Mouse (Mus musculus) cerebellum, adult 2 months (tissue): Measurements from ENCODE around the gene Slc13a3. TPM values are rescaled to one million over a fixed set of nuclear protein-coding genes. Genes with fewer than 3 reads are reported as not detected.
"Not testable (repeated sequence)": the region's sequence is repeated elsewhere in the genome, so short reads cannot be mapped to it uniquely, and the experiment has no call there.

Source experiments
- DNase-seq, 2 experiments: peaks; one replicate each; pipeline ENCODE4 v3.0.0; 2021
- H3K27ac ChIP-seq: fragments of 200-500 bp; 2 replicates; pipeline ENCODE4 v1.5.1; 2012; ENCODE audit warnings: low read length, control low read depth, inconsistent platforms; ENCODE audit not compliant: insufficient read depth
- H3K27me3 ChIP-seq: fragments of 200-500 bp; 2 replicates; pipeline ENCODE4 v1.6.1; 2012; ENCODE audit warnings: inconsistent platforms, mild to moderate bottlenecking, low read length, moderate library complexity; ENCODE audit not compliant: control insufficient read depth, insufficient read depth
- H3K4me1 ChIP-seq: fragments of 200-500 bp; 2 replicates; pipeline ENCODE4 v1.6.1; 2011; ENCODE audit warnings: low read length; ENCODE audit not compliant: control insufficient read depth, insufficient read depth
- H3K4me3 ChIP-seq: fragments of 200-500 bp; replicated peaks from 2 replicates; pipeline ENCODE3; 2011; ENCODE audit warnings: mild to moderate bottlenecking, low read depth, low read length, control low read depth; ENCODE audit not compliant: insufficient read depth
- CTCF ChIP-seq: fragments of 200-500 bp; IDR thresholded peaks from 2 replicates; pipeline ENCODE4 v1.5.1; 2011; ENCODE audit warnings: low read depth, mild to moderate bottlenecking, control low read depth, low read length, moderate library complexity, borderline replicate concordance; ENCODE audit not compliant: insufficient read depth
- POLR2A ChIP-seq: fragments of 200-500 bp; IDR thresholded peaks from 2 replicates; pipeline ENCODE4 v1.6.1; 2011; ENCODE audit warnings: low read length, control low read depth, borderline replicate concordance; ENCODE audit not compliant: insufficient read depth
- WGBS: fragments of 180-500 bp; shearing (Covaris S2); methylation state at CpG from one replicate; pipeline ENCODE4 v1.1.7; 2018; 5-methylcytosine and 5-hydroxymethylcytosine counted together
- polyA plus RNA-seq: library from polyadenylated mRNA; depleted of rRNA; stranded (reverse); fragments of >200 nt; gene quantifications from 2 replicates; pipeline ENCODE4 v1.2.3, GENCODE M21; 2012; rRNA removed

Gene Slc13a3
- polyA plus RNA-seq, result 21.6 and 22.3 TPM in 2 replicates

DNA sequence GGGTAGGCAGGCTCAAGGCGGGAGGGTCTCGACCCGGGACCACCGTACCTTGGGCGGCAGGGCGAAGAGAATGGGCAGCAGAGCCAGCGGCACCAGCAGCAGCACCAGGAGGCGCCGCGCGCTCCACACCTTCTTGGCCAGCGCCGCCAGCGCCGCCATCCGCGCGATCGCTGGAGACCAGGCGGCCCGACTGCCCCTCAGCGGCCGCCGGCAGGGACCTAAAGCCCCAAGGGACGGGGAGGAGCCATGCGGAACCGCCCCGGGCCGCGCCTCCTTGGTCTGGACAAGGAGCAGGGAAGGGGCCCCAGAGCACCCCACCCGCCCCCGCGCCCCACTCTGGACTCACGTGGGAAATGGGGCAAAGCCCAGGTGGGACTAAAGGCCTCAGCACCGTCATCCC is at the start of gene Slc13a3:
Gene Slc13a3 (minus strand): TSS at position 228 of the 400 bp plus-strand sequence.
- Histone ChIP-seq H3K27me3 (no peaks in the 10 kb centered on the region), H3K4me3 (no peak within 1 kb of the TSS), H3K4me1 (no peaks in the 10 kb centered on the region), H3K27ac (no peak within 1 kb of the TSS)
- 6% methylated on average over 35 of the region's 35 CpGs for WGBS
- DNase-seq, result no peak
- TF ChIP-seq CTCF (no peak), POLR2A (no peak)

DNA sequence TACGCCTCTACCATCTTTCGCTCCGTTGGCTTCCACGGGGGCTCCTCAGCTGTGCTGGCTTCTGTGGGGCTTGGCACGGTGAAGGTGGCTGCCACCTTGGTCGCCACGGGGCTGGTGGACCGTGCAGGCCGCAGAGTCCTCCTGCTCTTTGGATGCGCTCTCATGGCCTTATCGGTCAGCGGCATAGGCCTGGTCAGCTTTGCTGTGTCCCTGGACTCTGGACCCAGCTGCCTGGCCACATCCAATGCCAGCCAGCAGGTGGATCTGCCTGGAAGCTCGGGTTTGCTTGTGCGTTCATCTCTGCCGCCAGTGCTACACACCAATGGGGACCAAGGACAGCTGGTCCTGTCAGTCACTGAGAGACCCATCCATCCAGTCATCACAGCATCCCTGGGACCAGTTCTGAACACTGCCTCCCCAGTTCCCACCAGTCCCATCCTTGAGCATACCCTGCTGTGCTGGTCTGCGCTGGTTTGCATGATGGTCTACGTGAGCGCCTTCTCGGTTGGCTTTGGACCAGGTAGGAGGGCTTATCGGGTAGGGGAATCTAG is 42.2 kb upstream of the Slc13a3 start:
- no peaks in the 10 kb centered on the region for H3K4me1 ChIP-seq
- H3K4me3 ChIP-seq, result no peak overlapping the region
- no peak for DNase-seq
- TF ChIP-seq CTCF (no peak), POLR2A (no peak)
- H3K27ac ChIP-seq, result no peak overlapping the region
- WGBS, result 60% methylated on average over 20 of the region's 20 CpGs
- no peaks in the 10 kb centered on the region for H3K27me3 ChIP-seq

DNA sequence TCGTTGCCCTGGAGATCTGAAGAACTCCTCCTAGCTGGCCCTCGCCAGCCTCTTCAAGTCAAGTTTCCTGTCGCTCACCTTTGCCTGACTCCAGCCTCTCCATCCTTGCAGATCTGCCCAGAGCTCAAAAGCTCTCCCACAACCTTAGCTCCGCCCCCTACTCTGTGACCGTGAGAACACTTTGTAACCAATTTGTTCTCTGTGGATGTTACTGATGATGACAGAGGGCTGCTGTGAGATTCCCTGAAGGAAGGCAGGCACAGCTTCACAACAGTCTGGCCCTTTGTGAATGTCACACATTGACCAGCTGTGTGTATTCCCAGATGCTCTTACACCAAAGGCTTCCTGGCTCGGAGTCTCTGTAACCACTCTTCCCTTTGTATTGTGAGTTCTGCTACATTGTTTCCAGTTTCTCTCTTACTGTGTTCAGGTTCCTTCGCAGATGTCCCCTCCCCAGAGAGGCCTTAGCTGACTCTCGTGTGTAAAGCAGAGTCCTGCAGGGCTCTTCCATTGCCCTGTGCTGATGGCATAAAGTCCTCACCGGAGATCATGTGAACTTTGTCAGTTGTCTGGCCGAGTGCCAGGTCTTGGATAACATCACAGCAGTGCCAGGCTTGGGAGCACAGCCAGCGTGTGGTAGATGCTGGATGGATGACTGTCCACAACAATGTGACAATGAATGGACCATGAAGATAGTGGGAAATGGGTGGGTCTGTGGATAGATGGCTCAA is 40.0 kb upstream of the Slc13a3 start:
- TF ChIP-seq POLR2A (no peak), CTCF (no peak)
- Histone ChIP-seq H3K27ac (no peak overlapping the region), H3K4me1 (no peaks in the 10 kb centered on the region), H3K27me3 (no peaks in the 10 kb centered on the region), H3K4me3 (no peak overlapping the region)
- 17% methylated on average over 11 of the region's 11 CpGs for WGBS
- DNase-seq, result no peak

DNA sequence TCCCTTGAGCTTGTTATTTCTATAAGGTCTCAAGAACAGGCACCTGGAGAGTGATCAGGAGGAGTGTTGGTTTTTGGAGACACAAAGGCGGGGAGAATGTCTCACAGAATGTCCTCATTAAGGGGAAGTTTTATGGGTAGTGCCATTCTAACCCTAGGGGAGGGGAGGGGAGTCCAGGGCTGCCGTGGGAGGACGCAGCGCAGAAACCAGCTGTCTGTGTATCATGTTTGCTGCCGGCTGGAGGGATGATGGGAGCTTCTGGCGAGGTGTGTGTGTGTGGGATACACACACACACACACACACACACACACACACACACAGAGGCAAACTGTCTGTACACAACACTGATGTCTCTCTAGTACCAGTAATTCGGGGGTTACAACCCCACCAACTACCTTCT is 39.4 kb upstream of the Slc13a3 start:
- no peaks in the 10 kb centered on the region for H3K27me3 ChIP-seq
- DNase-seq, result no peak
- no peaks in the 10 kb centered on the region for H3K4me1 ChIP-seq
- TF ChIP-seq CTCF (no peak), POLR2A (no peak)
- 35% methylated on average over 7 of the region's 7 CpGs for WGBS
- no peak overlapping the region for H3K27ac ChIP-seq
- no peak overlapping the region for H3K4me3 ChIP-seq

DNA sequence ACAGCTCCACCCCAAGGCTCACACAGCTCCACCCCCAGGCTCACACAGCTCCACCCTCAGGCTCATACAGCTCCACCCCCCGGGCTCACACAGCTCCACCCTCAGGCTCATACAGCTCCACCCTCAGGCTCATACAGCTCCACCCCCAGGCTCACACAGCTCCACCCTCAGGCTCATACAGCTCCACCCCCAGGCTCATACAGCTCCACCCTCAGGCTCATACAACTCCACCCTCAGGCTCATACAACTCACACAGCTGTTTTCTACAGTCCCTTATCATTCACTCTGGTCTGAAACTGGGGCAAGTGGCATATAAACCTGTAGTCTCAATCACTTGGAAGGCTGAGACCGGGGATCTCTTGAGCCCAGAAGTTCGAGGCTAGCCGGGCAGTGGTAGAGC is 38.5 kb upstream of the Slc13a3 start:
- not testable (repeated sequence) for H3K4me1 ChIP-seq, H3K4me3 ChIP-seq, DNase-seq, H3K27me3 ChIP-seq, H3K27ac ChIP-seq
- WGBS, result 87% methylated on average over 4 of the region's 4 CpGs

DNA sequence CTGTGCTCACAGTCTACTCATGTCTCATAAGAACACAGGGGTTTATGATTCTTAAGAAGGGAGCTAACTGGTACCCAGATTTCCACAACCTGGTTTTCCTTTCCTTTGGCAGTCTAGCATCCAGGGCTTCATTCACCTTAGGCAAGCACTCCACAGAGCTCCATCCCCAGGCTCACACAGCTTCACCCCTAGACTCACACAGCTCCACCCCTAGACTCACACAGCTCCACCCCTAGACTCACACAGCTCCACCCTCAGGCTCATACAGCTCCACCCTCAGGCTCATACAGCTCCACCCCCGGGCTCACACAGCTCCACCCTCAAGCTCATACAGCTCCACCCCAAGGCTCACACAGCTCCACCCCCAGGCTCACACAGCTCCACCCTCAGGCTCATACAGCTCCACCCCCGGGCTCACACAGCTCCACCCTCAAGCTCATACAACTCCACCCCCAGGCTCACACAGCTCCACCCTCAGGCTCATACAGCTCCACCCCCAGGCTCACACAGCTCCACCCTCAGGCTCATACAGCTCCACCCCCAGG is 38.0 kb upstream of the Slc13a3 start:
- not testable (repeated sequence) for DNase-seq, H3K27ac ChIP-seq
- WGBS, result 78% methylated on average over 2 of the region's 2 CpGs

DNA sequence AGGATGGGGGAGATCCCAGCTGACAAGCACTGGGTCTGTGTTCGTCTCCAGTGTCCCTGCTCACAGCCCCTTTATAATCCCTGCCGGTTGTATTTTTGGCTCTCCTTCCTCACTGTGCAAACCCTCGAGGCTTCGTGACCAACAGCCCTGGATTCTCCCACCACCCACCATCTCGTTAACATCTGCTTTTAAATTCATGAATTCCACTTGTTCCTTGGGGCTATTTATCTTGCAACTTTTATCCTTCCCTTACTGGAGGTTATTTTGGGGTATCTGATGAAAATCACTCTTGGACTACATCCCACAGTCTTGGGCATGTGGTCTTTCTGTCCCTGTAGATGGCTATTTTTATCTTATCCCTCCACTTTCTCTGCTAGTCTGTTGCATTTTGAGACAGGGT is 37.4 kb upstream of the Slc13a3 start:
- TF ChIP-seq CTCF (no peak), POLR2A (no peak)
- Histone ChIP-seq H3K4me1 (no peaks in the 10 kb centered on the region), H3K27ac (no peak overlapping the region), H3K4me3 (no peak overlapping the region), H3K27me3 (no peaks in the 10 kb centered on the region)
- WGBS, result 20% methylated on average over 5 of the region's 5 CpGs
- DNase-seq, result no peak

More for the DNA sequence above, 38.0 kb upstream of the Slc13a3 start:
- H3K4me3 ChIP-seq, H3K27me3 ChIP-seq, H3K4me1 ChIP-seq: not testable (repeated sequence)

DNA sequence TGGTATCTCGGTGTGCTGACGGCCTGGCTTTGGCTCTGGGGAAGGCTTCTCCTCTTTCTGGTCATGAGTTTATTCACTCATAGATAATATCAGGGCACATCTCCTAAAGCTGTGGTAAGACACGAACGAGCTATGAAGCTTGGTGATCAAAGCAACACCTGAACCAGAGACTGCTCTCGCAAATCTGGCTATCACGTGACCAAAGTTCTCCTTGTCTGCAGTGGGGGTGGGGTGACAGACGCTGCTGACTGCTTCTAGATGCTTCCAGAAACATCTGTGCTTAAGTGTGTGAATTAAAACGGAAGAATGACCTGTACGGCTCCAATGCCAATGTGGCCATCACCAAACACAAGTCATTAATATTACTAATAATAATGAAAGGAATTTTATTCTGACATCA is 36.7 kb upstream of the Slc13a3 start:
- no peaks in the 10 kb centered on the region for H3K4me1 ChIP-seq
- no peaks in the 10 kb centered on the region for H3K27me3 ChIP-seq
- H3K4me3 ChIP-seq, result no peak overlapping the region
- WGBS, result 70% methylated on average over 9 of the region's 9 CpGs
- TF ChIP-seq CTCF (no peak), POLR2A (no peak)
- DNase-seq, result no peak
- H3K27ac ChIP-seq, result no peak overlapping the region
